Mouse (Mus musculus) thymus, adult 2 months (tissue): ENCODE results near the gene Anks1. TPM values are rescaled to one million over a fixed set of nuclear protein-coding genes. Genes with fewer than 3 reads are reported as not detected.
"Not testable (repeated sequence)": the region's sequence is repeated elsewhere in the genome, so short reads cannot be mapped to it uniquely, and the experiment has no call there.

ENCODE experiments used
- DNase-seq: peaks from one replicate; pipeline ENCODE4 v3.0.0; 2021
- H3K27ac ChIP-seq: fragments of 200-500 bp; 2 replicates; pipeline ENCODE4 v1.5.1; 2012; ENCODE audit warnings: low read length, control low read depth; ENCODE audit not compliant: control insufficient read depth, insufficient read depth
- H3K27me3 ChIP-seq: fragments of 200-500 bp; 2 replicates; pipeline ENCODE4 v1.6.1; 2012; ENCODE audit warnings: mild to moderate bottlenecking, low read length, moderate library complexity, mixed read lengths; ENCODE audit not compliant: control insufficient read depth, insufficient read depth
- H3K36me3 ChIP-seq: fragments of 200-500 bp; 2 replicates; pipeline ENCODE4 v1.6.1; 2012; ENCODE audit warnings: mild to moderate bottlenecking, low read length, moderate library complexity; ENCODE audit not compliant: control insufficient read depth, insufficient read depth
- H3K4me1 ChIP-seq: fragments of 200-500 bp; replicated peaks from 2 replicates; pipeline ENCODE4 v1.6.1; 2012; ENCODE audit warnings: low read length; ENCODE audit not compliant: control insufficient read depth, insufficient read depth
- H3K4me3 ChIP-seq: fragments of 200-500 bp; 2 replicates; pipeline ENCODE4 v1.5.1; 2012; ENCODE audit warnings: mild to moderate bottlenecking, low read length, control low read depth, moderate library complexity; ENCODE audit not compliant: control insufficient read depth, insufficient read depth
- CTCF ChIP-seq: fragments of 200-500 bp; IDR thresholded peaks from 2 replicates; pipeline ENCODE4 v1.5.1; 2012; ENCODE audit warnings: mild to moderate bottlenecking, control low read depth, low read length, moderate library complexity, borderline replicate concordance; ENCODE audit not compliant: control insufficient read depth, poor library complexity, insufficient read depth; ENCODE audit errors: extremely low read depth
- POLR2A ChIP-seq: fragments of 200-500 bp; IDR thresholded peaks from 2 replicates; pipeline ENCODE4 v1.6.1; 2012; ENCODE audit warnings: mild to moderate bottlenecking, low read length, control low read depth, moderate library complexity; ENCODE audit not compliant: control insufficient read depth, poor library complexity, insufficient read depth; ENCODE audit errors: extremely low read depth
- WGBS: fragments of 180-500 bp; shearing (Covaris S2); methylation state at CpG from one replicate; pipeline ENCODE4 v1.1.7; 2018; 5-methylcytosine and 5-hydroxymethylcytosine counted together
- polyA plus RNA-seq: library from polyadenylated mRNA; depleted of rRNA; stranded (reverse); fragments of >200 nt; gene quantifications from 2 replicates; pipeline ENCODE4 v1.2.3, GENCODE M21; 2012

Gene Anks1
- polyA plus RNA-seq, 1 experiment, result 103 TPM

DNA sequence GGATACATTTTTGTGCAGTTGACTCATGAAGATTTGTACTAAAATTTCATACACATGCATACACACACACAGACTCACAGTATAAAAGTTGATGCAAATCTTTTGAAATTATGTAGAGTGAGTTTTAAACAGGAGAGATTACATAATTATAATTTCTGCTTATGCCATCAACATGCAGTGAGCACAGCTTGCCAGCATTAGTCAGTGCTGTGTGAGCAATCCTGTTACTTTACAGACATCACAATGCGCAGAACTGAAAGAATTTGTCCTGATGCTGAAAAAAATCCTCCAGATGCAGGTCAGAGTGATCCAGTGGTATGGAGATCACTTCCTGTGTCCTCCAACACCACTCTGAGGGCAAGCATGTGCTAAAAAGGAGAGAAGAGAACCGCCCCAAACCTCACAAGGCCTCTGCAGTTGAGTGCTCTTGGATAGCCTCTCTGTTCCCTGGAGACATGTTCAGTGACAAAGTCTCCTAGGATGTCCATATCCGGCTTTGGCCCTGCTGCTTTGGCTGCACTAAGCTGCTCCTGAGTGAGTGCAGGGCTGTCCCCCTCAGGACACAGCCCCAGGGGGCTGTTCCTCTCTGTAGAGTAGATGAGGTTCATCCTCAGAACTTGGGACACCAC lies 68.0 kb downstream of the Anks1 start:
- Histone ChIP-seq H3K36me3 (0 out of 2 replicates have a peak, but pooled peaks cover 4% of the 10 kb centered on the region), H3K4me3 (no peak overlapping the region), H3K4me1 (no peaks in the 10 kb centered on the region), H3K27me3 (no peaks in the 10 kb centered on the region), H3K27ac (no peak overlapping the region)
- 92% methylated on average over 3 of the region's 3 CpGs for WGBS
- TF ChIP-seq CTCF (no peak), POLR2A (no peak)
- DNase-seq, result no peak

DNA sequence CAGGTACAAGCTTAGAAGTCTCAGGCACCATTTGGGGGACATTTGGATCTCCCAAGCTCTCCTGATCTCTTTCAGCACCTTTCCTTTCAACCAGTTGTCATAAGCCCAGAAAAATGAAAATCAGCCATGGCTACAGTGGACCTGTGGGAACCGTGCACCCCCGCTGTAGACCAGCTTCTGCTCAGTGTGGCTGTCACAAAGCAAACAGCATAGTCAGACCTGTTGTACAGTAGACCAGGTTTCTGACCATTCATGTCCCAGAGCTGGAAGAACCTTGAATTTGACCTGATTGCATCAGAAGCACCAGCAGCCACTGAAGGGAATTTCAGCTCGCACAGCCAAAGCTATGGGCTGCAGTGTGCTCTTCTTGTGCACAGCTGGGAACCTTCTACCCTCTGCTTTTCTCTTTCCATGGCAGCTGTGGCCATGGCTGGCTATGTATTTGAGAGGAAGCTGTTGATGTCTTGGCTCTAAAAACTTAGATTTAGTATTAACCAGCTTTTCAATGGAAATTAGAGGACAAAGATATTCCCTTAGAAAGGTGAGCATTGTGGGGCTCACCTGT lies 71.4 kb downstream of the Anks1 start:
- H3K27ac ChIP-seq, result no peak overlapping the region
- H3K27me3 ChIP-seq, result no peaks in the 10 kb centered on the region
- H3K36me3 ChIP-seq, result peaks cover 7% of the 10 kb centered on the region; the same call in 1 of the 2 replicates
- WGBS, result 96% methylated on average over 3 of the region's 3 CpGs
- TF ChIP-seq CTCF, result no peak
- no peak for TF ChIP-seq POLR2A
- H3K4me1 ChIP-seq, result no peaks in the 10 kb centered on the region
- no peak for DNase-seq
- H3K4me3 ChIP-seq, result no peak overlapping the region

DNA sequence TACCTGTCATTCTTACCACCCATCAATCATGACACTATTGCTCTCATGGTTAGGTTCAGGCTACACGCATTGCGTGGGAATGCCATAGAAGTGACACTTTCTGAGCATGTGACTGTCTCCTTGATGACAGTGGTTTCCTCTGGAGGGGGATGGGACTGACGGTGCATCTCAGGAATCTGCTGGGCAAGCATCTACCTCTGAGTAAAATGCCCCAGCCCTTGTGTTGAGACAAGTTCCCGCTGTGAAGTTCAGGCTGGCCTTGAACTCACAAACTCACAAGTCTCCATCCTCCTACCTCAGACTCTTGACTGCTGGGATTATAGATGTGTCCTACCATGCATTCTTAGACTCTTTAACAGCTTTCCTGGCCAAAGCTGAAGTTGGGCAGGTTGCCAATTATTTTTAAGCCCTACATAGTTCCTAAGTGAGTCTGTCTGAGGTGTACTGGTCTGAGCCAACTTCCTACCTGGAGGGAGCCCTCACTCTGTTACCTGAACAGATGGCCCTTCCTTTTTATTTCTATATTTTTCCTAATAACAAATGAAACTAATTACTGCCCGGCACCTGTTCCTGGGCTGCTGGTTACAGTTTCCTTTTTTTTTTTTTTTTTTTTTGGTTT lies 72.5 kb downstream of the Anks1 start:
- Histone ChIP-seq H3K27me3 (no peaks in the 10 kb centered on the region), H3K27ac (no peak overlapping the region), H3K4me1 (no peaks in the 10 kb centered on the region), H3K36me3 (peaks cover 8% of the 10 kb centered on the region; the same call in 1 of the 2 replicates), H3K4me3 (no peak overlapping the region)
- no peak for DNase-seq
- 92% methylated on average over 5 of the region's 5 CpGs for WGBS
- TF ChIP-seq CTCF, result no peak
- TF ChIP-seq POLR2A, result no peak

DNA sequence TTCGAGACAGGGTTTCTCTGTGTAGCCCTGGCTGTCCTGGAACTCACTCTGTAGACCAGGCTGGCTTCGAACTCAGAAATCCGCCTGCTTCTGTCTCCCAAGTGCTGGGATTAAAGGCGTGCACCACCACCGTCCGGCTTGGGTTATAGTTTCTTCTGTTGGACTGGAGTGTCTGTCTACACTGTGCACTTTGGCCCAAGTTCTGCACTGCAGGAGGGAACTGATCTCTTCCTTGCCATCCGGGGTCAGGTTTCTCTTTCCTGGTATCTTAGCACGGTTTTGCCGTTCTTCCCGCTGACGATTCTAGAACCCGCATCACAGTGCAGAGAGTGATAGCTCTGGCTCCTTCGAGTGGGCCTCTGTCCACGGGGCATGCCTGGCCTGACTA lies 73.0 kb downstream of the Anks1 start:
- 93% methylated on average over 14 of the region's 14 CpGs for WGBS
- not testable (repeated sequence) for DNase-seq, H3K27me3 ChIP-seq, H3K27ac ChIP-seq, H3K36me3 ChIP-seq, H3K4me3 ChIP-seq, H3K4me1 ChIP-seq

DNA sequence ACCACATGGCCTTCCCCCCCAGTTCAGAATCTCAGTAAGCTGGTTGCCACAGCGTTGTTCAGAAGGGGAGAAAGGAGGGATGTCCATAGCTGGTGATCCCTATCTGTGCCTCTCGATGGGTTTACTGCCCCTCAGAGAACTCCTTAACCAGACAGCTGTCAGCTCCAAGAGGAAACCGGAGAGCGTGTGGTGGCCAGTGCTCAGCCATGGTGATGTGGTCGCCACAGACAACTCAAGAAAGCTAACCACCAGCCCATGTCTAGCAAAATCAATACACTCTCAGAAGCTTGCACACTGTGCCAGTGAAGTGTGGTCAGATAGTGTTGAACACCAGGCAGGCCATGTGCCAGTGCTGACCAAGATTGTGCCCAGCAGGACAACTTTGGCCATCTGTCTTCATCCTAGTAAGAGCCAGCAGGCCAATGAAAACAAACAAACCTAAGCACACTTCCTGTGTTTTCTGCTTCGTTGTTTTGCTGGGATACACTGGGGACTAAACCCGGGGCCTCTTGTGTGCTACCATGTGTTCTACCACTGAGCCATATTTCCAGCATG lies 73.7 kb downstream of the Anks1 start:
- TF ChIP-seq POLR2A (no peak), CTCF (no peak)
- 95% methylated on average over 7 of the region's 7 CpGs for WGBS
- H3K36me3 ChIP-seq, result peaks cover 3% of the 10 kb centered on the region; the same call in 1 of the 2 replicates

DNA sequence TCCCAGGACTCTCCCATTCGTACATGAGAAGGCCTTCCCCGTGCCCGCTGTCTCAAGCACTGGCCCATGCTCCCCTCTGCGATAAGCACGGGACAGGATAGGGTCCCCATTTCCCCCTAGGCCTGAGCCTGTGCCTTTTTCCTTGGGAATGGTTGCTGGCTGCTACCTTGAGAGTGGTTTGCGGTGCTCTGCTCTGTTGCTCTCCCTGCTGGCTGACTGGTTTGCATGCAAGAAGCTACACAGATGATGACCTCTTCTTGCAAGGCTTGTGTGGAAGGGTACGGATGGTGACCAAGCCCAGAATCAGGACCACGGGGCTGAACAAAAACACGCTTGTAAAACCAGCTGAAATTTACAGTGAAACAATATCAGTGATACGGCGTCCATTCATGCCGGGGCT lies 75.3 kb downstream of the Anks1 start:
- Histone ChIP-seq H3K4me3 (no peak overlapping the region), H3K4me1 (no peaks in the 10 kb centered on the region), H3K27ac (no peak overlapping the region), H3K27me3 (no peaks in the 10 kb centered on the region), H3K36me3 (peaks cover 3% of the 10 kb centered on the region; the same call in 1 of the 2 replicates)
- TF ChIP-seq POLR2A, result no peak
- DNase-seq, result no peak
- 98% methylated on average over 12 of the region's 12 CpGs for WGBS

More for the DNA sequence above, 73.7 kb downstream of the Anks1 start:
- no peak for DNase-seq
- Histone ChIP-seq H3K4me3 (no peak overlapping the region), H3K4me1 (no peaks in the 10 kb centered on the region), H3K27ac (no peak overlapping the region), H3K27me3 (no peaks in the 10 kb centered on the region)
